Mouse (Mus musculus) olfactory bulb, adult 2 months (tissue): ENCODE measurements at regions not wholly inside any gene's neighbourhood (a gene's known extent, or its start where the extent isn't known, plus 50 kb on each side); places are given as distances from the start of the nearest gene placed in this dataset.

ENCODE experiments used
- CTCF ChIP-seq: fragments of 200-500 bp; IDR thresholded peaks from 2 replicates; pipeline ENCODE4 v1.5.1; 2012; ENCODE audit warnings: low read depth, mild to moderate bottlenecking, low read length, moderate library complexity; ENCODE audit not compliant: insufficient read depth
- POLR2A ChIP-seq: fragments of 200-500 bp; IDR thresholded peaks from 2 replicates; pipeline ENCODE4 v1.6.1; 2012; ENCODE audit warnings: mild to moderate bottlenecking, low read depth, low read length, moderate library complexity; ENCODE audit not compliant: insufficient read depth

DNA sequence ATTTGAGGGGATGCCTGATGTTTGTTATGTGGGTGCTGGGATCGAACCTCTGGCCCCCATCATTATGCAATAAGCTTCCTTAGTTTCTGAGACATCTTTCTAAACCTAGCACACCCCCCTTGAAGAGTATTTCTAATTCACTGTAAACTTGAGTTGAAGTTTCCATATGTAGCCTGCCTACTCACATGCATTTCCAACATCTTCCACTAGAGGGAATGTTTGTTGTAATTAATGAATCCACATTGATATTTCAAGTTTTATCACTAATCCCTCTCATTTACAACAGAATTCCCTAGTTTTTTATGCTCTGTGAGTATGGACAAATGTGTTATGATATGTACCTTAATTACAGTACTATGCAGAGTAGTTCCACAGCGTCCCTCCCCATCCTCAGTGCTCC is 103.8 kb upstream of the Slc25a36 start:
- TF ChIP-seq CTCF (no peak), POLR2A (no peak)
